Mouse (Mus musculus): Measurements from ENCODE around the gene Cisd1. TPM values are rescaled to one million over a fixed set of nuclear protein-coding genes. Genes with fewer than 3 reads are reported as not detected.
A peak's percentile ranks its signal among the peaks of the same experiment; 100 is the strongest.

Gene Cisd1
- total and polyA plus RNA-seq, 2 experiments from 2014 or later = 128 to 346 TPM

DNA sequence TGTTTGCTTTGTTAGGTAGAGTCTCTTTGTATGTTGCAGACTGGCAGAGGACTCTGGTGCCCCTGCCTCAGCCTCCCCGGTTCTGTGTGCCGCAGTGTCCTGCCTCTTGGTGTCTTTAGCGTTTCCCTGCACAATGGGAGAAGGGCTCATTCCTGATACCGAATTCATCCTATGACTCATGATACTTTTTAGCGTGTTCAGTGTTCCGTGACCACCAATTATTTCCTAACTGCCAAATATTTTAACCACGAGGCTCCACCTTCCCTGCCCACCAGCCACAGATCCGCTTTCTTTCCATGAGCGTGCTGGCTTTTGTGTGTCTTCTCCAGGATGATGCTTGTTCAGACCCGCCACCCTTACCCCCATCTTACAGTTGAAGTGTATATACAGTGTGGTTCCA is 19.1 kb upstream of the Cisd1 start:
- no peak overlapping the region for H3K27ac ChIP-seq (ENCODE audit: low read depth, low read length)
- WGBS = 83% methylated on average over 10 of the region's 10 CpGs
- H3K9me3 ChIP-seq (ENCODE audit: low read length) = no peaks in the 10 kb centered on the region
- no peak for TF ChIP-seq CTCF (IDR thresholded peaks at IDR 0.05; ENCODE audit: low read depth)
- H3K36me3 ChIP-seq (ENCODE audit: insufficient read depth) = peaks cover 20% of the 10 kb centered on the region
- no peaks in the 10 kb centered on the region for H3K27me3 ChIP-seq (ENCODE audit: insufficient read depth, low read length)
- H3K4me1 ChIP-seq (ENCODE audit: insufficient read depth) = no peaks in the 10 kb centered on the region
- DNase-seq (no peak), ATAC-seq (no peak)
- H3K4me2 ChIP-seq (ENCODE audit: low read depth) = no peak overlapping the region
- H3K4me3 ChIP-seq (ENCODE audit: low read depth, low read length) = no peak overlapping the region
- H3K9ac ChIP-seq = no peak overlapping the region

DNA sequence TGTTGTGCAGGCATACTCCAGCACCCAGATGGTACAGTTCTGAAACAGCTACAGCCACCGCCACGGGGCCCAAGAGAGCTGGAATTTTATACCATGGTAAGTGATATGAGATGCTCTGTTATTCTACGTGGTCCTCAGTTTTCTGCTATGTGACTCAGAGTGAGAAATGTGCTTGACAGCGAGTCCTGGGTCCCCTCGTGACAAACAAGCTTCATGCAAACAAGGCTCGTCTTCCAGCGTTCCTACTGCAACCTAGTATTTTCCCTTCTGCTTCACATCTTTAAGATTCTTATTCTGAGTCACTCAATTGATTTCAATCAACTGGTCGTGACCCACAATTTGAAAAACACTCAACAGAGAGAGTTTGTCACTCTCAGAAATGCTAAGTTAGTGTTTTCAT is 18.7 kb upstream of the Cisd1 start:
- H3K9ac ChIP-seq = no peak overlapping the region
- no peak overlapping the region for H3K4me3 ChIP-seq (ENCODE audit: low read depth, low read length)
- no peak for DNase-seq
- H3K4me2 ChIP-seq (ENCODE audit: low read depth) = no peak overlapping the region
- WGBS = 63% methylated on average over 8 of the region's 8 CpGs
- no peak for ATAC-seq
- no peak overlapping the region for H3K27ac ChIP-seq (ENCODE audit: low read depth, low read length)
- no peaks in the 10 kb centered on the region for H3K9me3 ChIP-seq (ENCODE audit: low read length)
- peaks cover 20% of the 10 kb centered on the region for H3K36me3 ChIP-seq (ENCODE audit: insufficient read depth)
- TF ChIP-seq CTCF (IDR thresholded peaks at IDR 0.05; ENCODE audit: low read depth) = no peak
- no peaks in the 10 kb centered on the region for H3K27me3 ChIP-seq (ENCODE audit: insufficient read depth, low read length)
- no peaks in the 10 kb centered on the region for H3K4me1 ChIP-seq (ENCODE audit: insufficient read depth)

DNA sequence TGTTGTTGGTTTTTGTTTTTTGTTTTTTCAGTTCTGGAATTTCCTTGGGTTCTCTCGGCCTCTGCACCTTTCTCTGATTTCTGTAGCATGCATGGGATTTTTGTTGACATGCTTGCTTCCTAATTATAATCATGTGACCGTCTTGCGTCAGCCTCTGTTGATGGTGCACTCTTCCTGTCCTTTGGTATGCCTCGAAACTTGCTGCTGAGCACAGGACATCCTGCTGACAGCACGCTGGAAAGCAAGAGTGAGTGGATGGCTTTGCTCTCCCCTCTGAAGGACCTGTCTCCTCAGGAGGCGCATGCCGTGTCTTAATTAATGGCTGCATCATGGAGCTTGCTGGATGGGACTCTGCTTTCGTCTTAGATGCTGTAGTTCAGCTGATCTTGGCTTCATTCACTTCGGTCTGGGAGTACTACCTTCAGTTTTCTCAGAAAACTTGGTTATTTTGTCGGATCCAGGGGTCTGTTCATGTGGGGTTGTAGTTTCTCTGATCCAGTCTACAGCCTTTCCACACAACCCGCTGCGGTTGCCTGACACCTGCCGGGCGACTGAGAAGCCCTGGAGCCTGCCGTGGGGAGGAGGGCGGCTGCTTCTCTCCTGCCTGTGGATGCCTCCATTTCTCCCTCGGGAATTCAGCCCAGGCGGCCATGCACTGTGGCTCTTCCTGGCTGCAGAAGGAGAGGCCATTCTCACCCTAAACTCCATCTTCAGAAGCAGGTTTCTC is 17.2 kb upstream of the Cisd1 start:
- no peaks in the 10 kb centered on the region for H3K27me3 ChIP-seq (ENCODE audit: insufficient read depth, low read length)
- DNase-seq (no peak), ATAC-seq (no peak)
- no peak overlapping the region for H3K9ac ChIP-seq
- peaks cover 12% of the 10 kb centered on the region; the same call in 1 of the 2 replicates for H3K36me3 ChIP-seq (ENCODE audit: insufficient read depth)
- H3K27ac ChIP-seq (ENCODE audit: low read depth, low read length) = no peak overlapping the region
- H3K4me3 ChIP-seq (ENCODE audit: low read depth, low read length) = no peak overlapping the region
- 17% methylated on average over 18 of the region's 18 CpGs for WGBS
- no peak for TF ChIP-seq CTCF (IDR thresholded peaks at IDR 0.05; ENCODE audit: low read depth)
- no peaks in the 10 kb centered on the region for H3K4me1 ChIP-seq (ENCODE audit: insufficient read depth)
- peak overlapping the region; percentile 19; the same call in 1 of the 2 replicates for H3K4me2 ChIP-seq (ENCODE audit: low read depth)
- no peaks in the 10 kb centered on the region for H3K9me3 ChIP-seq (ENCODE audit: low read length)

DNA sequence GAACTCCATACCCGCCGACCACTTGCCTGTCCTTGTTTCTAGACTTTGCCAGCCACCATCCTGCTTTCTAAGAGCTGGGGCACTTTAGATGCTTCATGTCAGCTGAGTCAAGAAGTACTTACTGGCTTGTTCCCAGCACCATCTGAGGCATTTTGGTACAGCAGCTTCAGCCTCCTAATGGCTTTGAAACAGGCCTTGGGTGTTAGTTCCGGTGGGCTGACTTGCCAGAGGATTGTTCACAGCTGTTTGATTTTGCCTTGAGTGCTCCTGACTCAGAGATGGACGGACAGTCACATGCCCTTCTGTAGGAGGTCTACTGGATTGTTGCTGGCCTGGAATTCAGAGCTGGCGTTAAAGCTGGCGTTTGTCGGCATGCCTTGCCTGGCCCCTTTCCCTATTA is 16.3 kb upstream of the Cisd1 start:
- H3K9me3 ChIP-seq (ENCODE audit: low read length) = no peaks in the 10 kb centered on the region
- ATAC-seq = no peak
- 0 out of 2 replicates have a peak, but pooled peaks cover 8% of the 10 kb centered on the region for H3K36me3 ChIP-seq (ENCODE audit: insufficient read depth)
- H3K4me2 ChIP-seq (ENCODE audit: low read depth) = no peak overlapping the region
- TF ChIP-seq CTCF (IDR thresholded peaks at IDR 0.05; ENCODE audit: low read depth) = no peak
- H3K9ac ChIP-seq = no peak overlapping the region
- WGBS = 77% methylated on average over 7 of the region's 7 CpGs
- DNase-seq = no peak
- H3K27ac ChIP-seq (ENCODE audit: low read depth, low read length) = no peak overlapping the region
- no peaks in the 10 kb centered on the region for H3K27me3 ChIP-seq (ENCODE audit: insufficient read depth, low read length)
- H3K4me3 ChIP-seq (ENCODE audit: low read depth, low read length) = no peak overlapping the region
- no peaks in the 10 kb centered on the region for H3K4me1 ChIP-seq (ENCODE audit: insufficient read depth)

DNA sequence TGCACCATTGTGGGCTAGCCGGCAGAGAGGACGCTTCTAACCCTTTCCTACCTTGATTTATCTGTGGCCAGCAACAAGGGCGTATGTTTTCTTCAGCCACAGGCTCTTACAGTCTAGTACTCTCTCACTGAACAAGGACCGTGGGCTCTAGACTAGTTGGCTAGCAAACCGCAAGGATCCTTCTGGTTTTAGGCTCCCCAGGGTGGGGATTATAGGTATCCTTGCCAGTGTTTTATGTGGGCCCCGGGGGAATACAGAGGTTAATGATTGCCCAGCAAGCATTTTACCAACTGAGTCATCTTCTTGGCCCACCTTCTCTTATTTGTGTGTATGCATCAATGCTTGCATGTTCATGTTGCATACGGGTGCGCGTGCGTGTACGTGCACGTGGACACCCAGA is 10.2 kb upstream of the Cisd1 start:
- WGBS = 89% methylated on average over 12 of the region's 12 CpGs

DNA sequence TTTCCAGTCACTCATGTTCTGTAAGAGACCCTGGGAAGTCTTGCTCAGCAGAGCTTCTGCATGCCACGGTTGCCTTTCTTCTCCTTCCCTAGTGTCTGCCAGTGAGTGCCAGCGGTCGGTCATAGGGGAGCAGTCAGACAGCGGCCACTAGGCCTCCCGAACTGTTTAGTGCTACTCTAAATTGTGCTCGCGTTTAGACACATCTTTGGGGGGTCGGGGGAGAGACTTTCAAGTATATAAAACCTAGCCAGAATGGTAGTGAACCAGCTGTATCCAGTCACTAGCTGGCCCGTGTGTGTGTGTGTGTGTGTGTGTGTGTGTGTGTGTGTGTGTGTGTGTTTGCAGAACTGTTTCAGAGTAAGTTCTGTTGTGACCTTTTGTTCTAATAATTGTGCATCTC is 9.1 kb upstream of the Cisd1 start:
- 82% methylated on average over 9 of the region's 9 CpGs for WGBS

More for the DNA sequence above, 10.2 kb upstream of the Cisd1 start:
- Histone ChIP-seq H3K4me1 (ENCODE audit: insufficient read depth) (no peaks in the 10 kb centered on the region), H3K36me3 (ENCODE audit: insufficient read depth) (0 out of 2 replicates have a peak, but pooled peaks cover 2% of the 10 kb centered on the region), H3K4me3 (ENCODE audit: low read depth, low read length) (no peak overlapping the region), H3K27me3 (ENCODE audit: insufficient read depth, low read length) (no peaks in the 10 kb centered on the region), H3K4me2 (ENCODE audit: low read depth) (no peak overlapping the region), H3K9ac (no peak overlapping the region), H3K27ac (ENCODE audit: low read depth, low read length) (no peak overlapping the region), H3K9me3 (ENCODE audit: low read length) (no peaks in the 10 kb centered on the region)
- ATAC-seq (no peak), DNase-seq (no peak)
- TF ChIP-seq CTCF (IDR thresholded peaks at IDR 0.05; ENCODE audit: low read depth) = no peak

DNA sequence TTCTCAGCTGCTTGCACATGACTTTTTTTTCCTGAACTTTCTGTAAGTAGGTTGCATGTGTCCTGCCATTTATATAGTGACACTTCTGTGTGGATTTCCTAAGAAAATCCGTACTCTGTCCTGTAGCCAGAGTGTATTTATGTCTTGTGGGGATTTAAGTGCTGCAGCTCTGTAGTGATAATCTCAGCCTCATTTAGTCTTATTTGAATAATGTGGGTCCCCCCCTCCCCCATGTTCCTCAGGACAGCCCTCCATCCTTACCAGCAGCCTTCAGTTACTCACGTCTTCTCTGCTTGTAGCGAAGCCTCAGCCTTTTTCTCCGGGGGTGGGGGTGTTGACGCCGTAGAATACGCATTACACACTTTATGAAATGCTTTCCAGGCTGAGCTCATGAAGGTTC is 6.5 kb upstream of the Cisd1 start:
- Histone ChIP-seq H3K4me2 (ENCODE audit: low read depth) (no peak overlapping the region), H3K9me3 (ENCODE audit: low read length) (no peaks in the 10 kb centered on the region), H3K9ac (no peak overlapping the region), H3K4me3 (ENCODE audit: low read depth, low read length) (no peak overlapping the region), H3K27ac (ENCODE audit: low read depth, low read length) (no peak overlapping the region), H3K27me3 (ENCODE audit: insufficient read depth, low read length) (no peaks in the 10 kb centered on the region), H3K4me1 (ENCODE audit: insufficient read depth) (peaks cover 12% of the 10 kb centered on the region; the same call in 1 of the 2 replicates), H3K36me3 (ENCODE audit: insufficient read depth) (0 out of 2 replicates have a peak, but pooled peaks cover 2% of the 10 kb centered on the region)
- 90% methylated on average over 7 of the region's 7 CpGs for WGBS
- ATAC-seq = no peak
- DNase-seq = no peak
- no peak for TF ChIP-seq CTCF (IDR thresholded peaks at IDR 0.05; ENCODE audit: low read depth)

More for the DNA sequence above, 9.1 kb upstream of the Cisd1 start:
- Histone ChIP-seq H3K4me1 (ENCODE audit: insufficient read depth) (peaks cover 9% of the 10 kb centered on the region; the same call in 1 of the 2 replicates), H3K9me3 (ENCODE audit: low read length) (no peaks in the 10 kb centered on the region), H3K36me3 (ENCODE audit: insufficient read depth) (0 out of 2 replicates have a peak, but pooled peaks cover 2% of the 10 kb centered on the region), H3K9ac (no peak overlapping the region), H3K4me3 (ENCODE audit: low read depth, low read length) (no peak overlapping the region), H3K27ac (ENCODE audit: low read depth, low read length) (no peak overlapping the region), H3K27me3 (ENCODE audit: insufficient read depth, low read length) (no peaks in the 10 kb centered on the region), H3K4me2 (ENCODE audit: low read depth) (no peak overlapping the region)
- ATAC-seq (no peak), DNase-seq (no peak)
- no peak for TF ChIP-seq CTCF (IDR thresholded peaks at IDR 0.05; ENCODE audit: low read depth)

Measured in forebrain, postnatal 0 days (tissue).